Mouse (Mus musculus) intestine, postnatal 0 days (tissue): ENCODE measurements around the gene Cpne9. TPM values are rescaled to one million over a fixed set of nuclear protein-coding genes. Genes with fewer than 3 reads are reported as not detected.

Source experiments
- ATAC-seq: fragments of 200-750 bp; cut with Nextera tagmentation; 2 replicates; pipeline ENCODE4 v1.8.0; 2017; ENCODE audit warnings: mild to moderate bottlenecking, moderate TSS enrichment, moderate library complexity
- H3K27ac ChIP-seq: fragments of 300-500 bp; sonication (generic); 2 replicates; pipeline ENCODE4 v1.5.1; 2014; ENCODE audit warnings: mild to moderate bottlenecking, low read depth, low read length, moderate library complexity
- H3K27me3 ChIP-seq: fragments of 300-500 bp; sonication (generic); replicated peaks from 2 replicates; pipeline ENCODE4 v1.6.1; 2014; ENCODE audit warnings: low read length, mixed read lengths; ENCODE audit not compliant: control insufficient read depth, insufficient read depth
- H3K36me3 ChIP-seq: fragments of 300-500 bp; sonication (generic); 2 replicates; pipeline ENCODE4 v1.6.1; 2014; ENCODE audit warnings: mild to moderate bottlenecking, moderate library complexity; ENCODE audit not compliant: control insufficient read depth, insufficient read depth
- H3K4me1 ChIP-seq: fragments of 300-500 bp; sonication (generic); replicated peaks from 2 replicates; pipeline ENCODE4 v1.6.1; 2014; ENCODE audit warnings: antibody characterized with exemption, low read length, mixed read lengths; ENCODE audit not compliant: control insufficient read depth, insufficient read depth
- H3K4me2 ChIP-seq: fragments of 300-500 bp; sonication (generic); replicated peaks from 2 replicates; pipeline ENCODE4 v1.6.1; 2014; ENCODE audit warnings: low read depth, mild to moderate bottlenecking, moderate library complexity
- H3K4me3 ChIP-seq: fragments of 300-500 bp; sonication (generic); 2 replicates; pipeline ENCODE4 v1.5.1; 2014; ENCODE audit warnings: low read depth, low read length
- H3K9ac ChIP-seq: fragments of 300-500 bp; sonication (generic); 2 replicates; pipeline ENCODE4 v1.6.1; 2014; ENCODE audit warnings: mild to moderate bottlenecking, low read depth, low read length
- H3K9me3 ChIP-seq: fragments of 300-500 bp; sonication (generic); 2 replicates; pipeline ENCODE4 v1.6.1; 2016; ENCODE audit warnings: mixed run types; ENCODE audit not compliant: control insufficient read depth
- CTCF ChIP-seq: sonication (generic); IDR thresholded peaks from 2 replicates; pipeline ENCODE4 v1.5.1; 2016; ENCODE audit warnings: low read depth, mild to moderate bottlenecking, control low read depth, antibody characterized with exemption, moderate library complexity
- WGBS: fragments of 180-500 bp; shearing (Covaris S2); extraction: QIAGEN DNeasy Blood & Tissue Kit; methylation state at CpG from one replicate; pipeline ENCODE4 v1.1.7; 2014; 5-methylcytosine and 5-hydroxymethylcytosine counted together
- polyA plus RNA-seq: library from polyadenylated mRNA; unstranded; fragments of >200 nt; fragmentation: Nextera tagmentation; extraction: Ambion mirVana; gene quantifications from 2 replicates; pipeline ENCODE4 v1.2.1, GENCODE M21; 2015

The Cpne9 gene
- polyA plus RNA-seq, 1 experiment from 2014 or later, result not detected

GRCm38 (mm10) chr6:113250786-113251185 lies 31.3 kb upstream of the Cpne9 start:
- H3K9me3 ChIP-seq, result no peaks in the 10 kb centered on the region
- H3K27me3 ChIP-seq, result no peaks in the 10 kb centered on the region
- no peak overlapping the region for H3K4me3 ChIP-seq
- H3K4me2 ChIP-seq, result no peak overlapping the region
- 0 out of 2 replicates have a peak, but pooled peaks have one; percentile 48 for ATAC-seq
- H3K36me3 ChIP-seq, result peaks cover 50% of the 10 kb centered on the region
- H3K27ac ChIP-seq, result peak overlapping the region; percentile 54; the same call in 1 of the 2 replicates
- H3K4me1 ChIP-seq, result no peaks in the 10 kb centered on the region
- no peak overlapping the region for H3K9ac ChIP-seq
- 58% methylated on average over 5 of the region's 5 CpGs for whole genome bisulfite sequencing
- no peak for TF ChIP-seq CTCF

GRCm38 (mm10) chr6:113251921-113252320 lies 30.2 kb upstream of the Cpne9 start:
- H3K27ac ChIP-seq, result no peak overlapping the region
- no peaks in the 10 kb centered on the region for H3K4me1 ChIP-seq
- peak; percentile 29; the same call in 1 of the 2 replicates for TF ChIP-seq CTCF
- H3K9me3 ChIP-seq, result no peaks in the 10 kb centered on the region
- H3K36me3 ChIP-seq, result peaks cover 55% of the 10 kb centered on the region
- H3K4me2 ChIP-seq, result no peak overlapping the region
- no peak overlapping the region for H3K4me3 ChIP-seq
- no peak overlapping the region for H3K9ac ChIP-seq
- no peaks in the 10 kb centered on the region for H3K27me3 ChIP-seq
- ATAC-seq, result no peak

- peaks cover 72% of the 10 kb centered on the region for H3K36me3 ChIP-seq
- no peak for ATAC-seq
- no peak overlapping the region for H3K4me3 ChIP-seq
These were observed 27.2 kb upstream of the Cpne9 start for GRCm38 (mm10) chr6:113254899-113255298.

DNA sequence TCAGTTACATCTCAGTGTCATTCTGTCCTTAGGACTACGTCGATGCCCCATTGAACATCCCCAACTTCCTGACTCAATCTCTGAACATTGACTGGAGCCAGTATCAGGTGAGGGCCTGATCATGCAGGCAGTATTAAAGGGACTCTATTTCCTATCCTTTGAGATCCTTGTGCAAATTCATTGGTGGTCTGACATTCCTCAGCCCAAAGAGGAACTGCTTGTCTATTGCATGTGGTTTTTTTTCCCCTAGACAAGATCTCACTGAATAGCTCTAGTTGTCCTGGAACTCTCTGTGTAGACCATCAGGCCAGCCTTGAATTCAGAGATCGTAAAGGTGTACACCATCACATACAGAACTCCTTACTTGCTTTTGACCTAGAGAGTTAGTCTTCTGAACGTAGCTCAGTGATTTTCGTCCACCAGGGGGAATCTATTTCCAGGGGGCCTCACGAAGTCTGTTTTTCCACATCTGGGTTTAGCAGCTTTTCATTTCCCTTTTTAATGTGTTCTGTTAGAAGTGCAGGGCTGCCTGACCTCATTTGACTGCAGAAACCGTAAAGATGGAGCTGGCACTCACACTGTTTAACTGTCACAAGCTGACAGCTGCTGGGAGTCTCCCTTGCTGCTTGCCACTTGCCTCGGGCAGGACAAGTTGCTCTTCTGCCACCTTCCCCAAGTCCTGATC lies 20.8 kb upstream of the Cpne9 start:
- no peaks in the 10 kb centered on the region for H3K4me1 ChIP-seq
- WGBS, result 79% methylated on average over 8 of the region's 8 CpGs
- no peak overlapping the region for H3K4me2 ChIP-seq
- peak; percentile 9; the same call in 1 of the 2 replicates for TF ChIP-seq CTCF
- no peaks in the 10 kb centered on the region for H3K9me3 ChIP-seq
- ATAC-seq, result no peak
- no peak overlapping the region for H3K9ac ChIP-seq
- H3K4me3 ChIP-seq, result no peak overlapping the region
- peaks cover 81% of the 10 kb centered on the region for H3K36me3 ChIP-seq
- H3K27me3 ChIP-seq, result no peaks in the 10 kb centered on the region
- H3K27ac ChIP-seq, result no peak overlapping the region

More at GRCm38 (mm10) chr6:113254899-113255298, 27.2 kb upstream of the Cpne9 start:
- H3K27ac ChIP-seq, result no peak overlapping the region
- no peak overlapping the region for H3K4me2 ChIP-seq
- H3K9ac ChIP-seq, result no peak overlapping the region
- H3K27me3 ChIP-seq, result no peaks in the 10 kb centered on the region
- no peak for TF ChIP-seq CTCF
- H3K4me1 ChIP-seq, result no peaks in the 10 kb centered on the region
- no peaks in the 10 kb centered on the region for H3K9me3 ChIP-seq

DNA sequence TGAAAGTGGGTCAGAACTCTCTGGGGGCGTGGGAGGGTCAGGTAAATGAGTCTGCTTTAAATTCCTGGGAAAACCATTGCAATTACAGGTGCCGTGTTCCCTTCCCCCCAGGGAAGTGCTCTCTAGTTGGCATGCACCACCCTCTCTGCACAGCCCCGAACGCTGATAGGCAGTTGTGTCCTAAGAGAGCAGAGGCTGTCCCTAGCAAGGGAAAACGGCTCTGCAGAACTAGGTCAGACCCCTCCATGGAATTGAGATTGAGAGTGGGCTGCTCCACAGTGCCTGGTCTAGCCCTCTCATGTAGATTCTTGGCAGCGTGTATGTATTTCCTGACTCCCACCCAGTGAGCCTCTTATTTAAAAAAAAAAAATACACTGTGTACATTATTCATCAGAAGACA lies 18.6 kb upstream of the Cpne9 start:
- WGBS, result 94% methylated on average over 6 of the region's 6 CpGs
- no peaks in the 10 kb centered on the region for H3K9me3 ChIP-seq

DNA sequence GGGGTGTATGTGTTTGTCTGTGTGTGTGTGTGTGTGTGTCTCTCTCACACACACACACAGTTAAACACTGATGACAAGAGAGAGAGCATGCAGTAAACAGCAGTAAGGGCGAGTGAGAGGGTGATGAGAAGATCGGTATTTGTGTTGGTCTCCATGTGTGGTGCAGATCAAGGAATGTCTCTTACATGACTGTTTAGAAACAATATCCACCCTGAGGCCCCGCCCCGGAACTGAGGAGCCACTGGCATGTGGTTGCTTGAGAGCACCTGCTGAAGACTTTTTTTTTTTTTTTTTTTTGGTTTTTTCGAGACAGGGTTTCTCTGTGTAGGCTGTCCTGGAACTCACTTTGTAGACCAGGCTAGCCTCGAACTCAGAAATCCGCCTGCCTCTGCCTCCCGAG lies 17.7 kb upstream of the Cpne9 start:
- ATAC-seq, result no peak
- Histone ChIP-seq H3K9ac (no peak overlapping the region), H3K4me3 (no peak overlapping the region), H3K9me3 (no peaks in the 10 kb centered on the region), H3K27me3 (no peaks in the 10 kb centered on the region), H3K4me1 (no peaks in the 10 kb centered on the region), H3K27ac (no peak overlapping the region), H3K4me2 (no peak overlapping the region), H3K36me3 (peaks cover 84% of the 10 kb centered on the region)
- WGBS, result 91% methylated on average over 8 of the region's 8 CpGs
- no peak for TF ChIP-seq CTCF

More for the DNA sequence above, 18.6 kb upstream of the Cpne9 start:
- TF ChIP-seq CTCF, result no peak
- Histone ChIP-seq H3K27me3 (no peaks in the 10 kb centered on the region), H3K4me1 (no peaks in the 10 kb centered on the region), H3K4me2 (no peak overlapping the region), H3K4me3 (no peak overlapping the region), H3K9ac (no peak overlapping the region), H3K27ac (no peak overlapping the region), H3K36me3 (peaks cover 84% of the 10 kb centered on the region)
- ATAC-seq, result no peak
